Mouse (Mus musculus) ovary, postnatal 36 days (tissue): ENCODE data around the gene Ttc28.
A peak's percentile ranks its signal among the peaks of the same experiment; 100 is the strongest.

Source experiments
- DNase-seq: peaks from one replicate; pipeline ENCODE4 v3.0.0; 2022; ENCODE audit warnings: low spot score, mixed read lengths

Gene Ttc28

DNA sequence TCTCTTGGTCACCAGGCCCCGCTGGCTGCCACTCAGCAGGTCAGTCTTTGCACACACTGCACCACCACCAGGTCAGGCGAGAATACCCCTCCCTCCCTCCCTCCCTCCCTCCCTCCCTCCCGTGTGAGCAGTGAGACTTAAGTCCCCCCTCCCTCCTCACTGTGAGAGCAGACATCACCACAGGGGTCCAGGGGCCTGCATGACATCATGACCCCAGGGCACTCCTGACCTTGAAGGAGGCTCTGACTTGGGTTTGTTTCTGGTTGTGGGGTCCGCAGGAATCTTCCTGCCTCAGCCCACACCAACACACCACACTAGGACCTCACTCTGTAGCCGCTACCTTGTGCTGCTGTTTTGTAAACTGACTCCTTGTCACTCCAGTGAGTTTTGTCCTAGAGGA, 408.0 kb downstream of the Ttc28 start:
- no peak for DNase-seq

DNA sequence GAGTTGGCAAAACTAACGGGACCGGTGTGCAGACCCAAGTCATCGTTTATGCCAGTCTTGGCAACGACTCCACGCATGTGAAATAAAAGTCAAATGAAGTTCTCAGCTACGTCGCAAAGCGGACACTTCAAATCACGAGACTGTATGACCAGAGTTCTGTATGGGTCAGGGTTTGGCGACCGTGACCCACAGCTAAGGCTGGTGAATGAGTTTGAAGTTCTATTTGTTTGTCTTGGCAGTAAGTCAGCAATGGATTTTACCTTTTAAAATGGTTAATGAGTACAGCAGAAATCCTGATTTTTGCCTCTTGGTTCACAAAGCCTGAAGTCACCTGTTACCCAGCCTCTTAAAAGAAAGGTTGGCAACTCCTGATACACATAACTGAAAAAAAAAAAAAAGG, 408.9 kb downstream of the Ttc28 start:
- no peak for DNase-seq

DNA sequence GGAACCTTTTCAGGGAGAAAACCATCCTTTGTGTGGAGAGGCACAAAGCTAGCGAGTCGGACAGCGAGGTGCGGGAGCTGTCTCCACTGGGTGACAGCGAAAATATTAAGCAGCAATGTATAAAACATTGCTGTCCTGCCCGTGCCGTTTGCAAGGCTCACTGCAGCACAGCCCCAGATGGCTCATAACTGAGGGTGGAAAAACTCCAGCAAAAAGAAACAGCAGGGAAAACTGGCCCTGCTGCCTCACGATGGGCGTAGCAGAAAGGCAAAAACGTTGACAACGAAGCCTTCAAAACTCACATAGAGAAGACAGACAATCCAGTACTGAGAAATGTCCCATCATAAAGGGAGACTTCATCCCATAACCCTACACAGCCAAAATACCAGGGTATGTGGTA, 410.5 kb downstream of the Ttc28 start:
- DNase-seq, result no peak

DNA sequence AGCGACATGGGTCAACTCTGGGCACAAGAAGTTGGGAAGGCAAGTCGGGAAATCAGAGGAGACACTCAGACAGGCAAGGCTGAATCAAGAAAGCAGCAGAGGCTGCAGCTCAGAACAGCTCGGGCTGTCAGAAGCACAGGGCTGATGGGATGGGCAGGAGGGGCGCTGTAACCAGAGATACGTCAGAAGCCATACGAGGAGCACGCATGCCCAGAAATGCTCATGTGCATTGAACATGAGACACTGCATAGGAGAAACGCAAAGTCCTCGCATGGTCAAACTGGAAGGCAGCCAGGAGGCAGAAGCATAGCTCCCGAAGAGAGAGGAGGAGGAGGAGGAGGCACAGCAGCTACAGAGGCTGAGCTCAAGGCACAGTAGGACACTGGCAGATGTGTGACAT, 412.0 kb downstream of the Ttc28 start:
- no peak for DNase-seq

DNA sequence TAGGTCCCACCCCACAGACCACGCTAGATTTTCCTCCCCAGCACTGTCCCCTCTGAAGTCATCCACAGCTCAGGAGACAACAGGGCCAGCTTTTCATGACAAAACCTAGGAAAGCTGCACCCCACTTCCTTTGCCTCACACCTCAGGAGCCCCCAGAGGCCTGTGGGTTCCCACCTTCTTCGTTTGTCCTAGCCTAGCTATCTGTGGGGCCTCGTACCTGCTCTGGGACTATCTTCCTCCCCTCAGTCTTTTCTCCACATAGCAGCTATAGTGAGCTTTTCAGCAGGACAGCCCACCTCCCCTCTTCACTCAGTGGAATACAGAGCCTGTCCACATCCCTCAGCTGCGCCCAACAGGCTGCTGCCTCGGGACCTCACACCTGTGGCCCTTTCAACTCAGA, 418.2 kb downstream of the Ttc28 start:
- DNase-seq, result no peak

DNA sequence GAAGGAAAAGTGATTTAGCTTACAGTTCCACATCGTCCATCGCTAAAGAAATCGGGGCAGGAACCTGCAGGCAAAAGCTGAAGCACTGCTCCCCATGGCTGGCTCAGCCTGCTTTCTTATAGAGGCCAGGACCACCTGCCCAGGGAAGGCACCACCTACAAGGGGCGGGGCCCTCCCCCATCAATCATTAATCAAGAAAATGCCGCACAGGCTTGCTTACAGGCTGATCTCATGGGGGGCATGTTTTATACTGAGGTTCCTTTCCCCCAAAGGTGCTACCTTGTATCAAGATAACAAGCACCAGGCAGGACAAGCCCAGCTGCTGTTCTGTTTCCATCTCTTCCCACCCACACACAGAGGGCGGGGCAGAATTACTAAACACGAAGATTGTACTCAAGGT, 419.1 kb downstream of the Ttc28 start:
- DNase-seq, result no peak

DNA sequence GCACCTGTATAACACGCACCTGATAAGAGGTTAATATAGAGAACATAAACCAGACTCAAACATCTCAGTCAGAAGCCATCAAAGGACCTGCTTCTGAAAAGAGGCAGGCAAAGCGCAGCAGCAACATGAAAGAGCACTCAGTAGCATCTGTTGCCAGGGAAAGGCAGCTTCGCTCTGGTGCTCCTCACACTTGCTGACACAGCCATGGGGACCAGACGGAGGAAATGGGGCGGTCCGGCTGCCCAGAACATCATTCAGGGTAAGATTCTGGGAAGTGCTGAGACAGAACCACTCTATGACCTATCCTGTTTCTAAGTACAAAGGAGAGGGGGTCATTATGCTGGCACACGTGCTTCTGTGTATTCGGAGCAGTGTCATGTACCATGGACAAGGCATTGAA, 421.2 kb downstream of the Ttc28 start:
- DNase-seq, result no peak

DNA sequence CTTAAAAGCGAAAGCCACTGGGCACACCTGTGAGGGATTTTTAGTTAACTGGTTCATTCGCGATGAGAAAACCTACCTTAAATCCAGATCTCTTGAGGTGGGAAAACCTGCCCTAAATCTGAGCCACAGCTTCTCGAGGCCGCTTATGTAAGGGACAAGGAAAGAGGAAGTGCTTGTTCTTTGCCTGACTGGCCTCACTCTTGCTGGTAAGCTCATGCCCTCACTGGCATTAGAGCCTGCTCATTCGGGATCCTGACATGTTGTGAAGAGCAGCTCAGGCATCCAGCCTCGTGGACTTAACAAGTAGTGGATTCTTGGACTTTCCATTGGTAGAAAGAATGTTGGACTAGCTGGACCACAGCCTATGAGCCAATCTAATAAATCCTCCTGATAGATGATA, 422.1 kb downstream of the Ttc28 start:
- no peak for DNase-seq

DNA sequence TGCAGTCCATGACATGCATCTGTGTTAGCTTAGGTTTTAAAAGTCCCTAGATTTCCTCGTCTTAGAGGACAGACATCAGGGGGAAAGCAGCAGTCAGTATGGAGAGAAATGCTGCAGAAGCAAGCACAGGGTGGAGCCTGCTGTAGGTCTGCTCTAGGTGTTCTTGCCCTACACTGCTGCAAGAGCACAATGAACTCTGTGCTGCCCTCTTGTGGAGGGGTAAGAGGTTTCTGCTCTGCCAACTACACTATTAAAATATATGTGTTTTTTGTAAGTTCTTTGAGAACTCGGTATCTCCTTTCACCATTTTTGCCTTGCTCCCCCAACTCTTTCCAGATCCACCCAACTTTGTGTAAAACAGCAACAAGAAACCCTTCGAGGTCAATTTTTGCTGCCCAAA, 425.1 kb downstream of the Ttc28 start:
- no peak for DNase-seq

DNA sequence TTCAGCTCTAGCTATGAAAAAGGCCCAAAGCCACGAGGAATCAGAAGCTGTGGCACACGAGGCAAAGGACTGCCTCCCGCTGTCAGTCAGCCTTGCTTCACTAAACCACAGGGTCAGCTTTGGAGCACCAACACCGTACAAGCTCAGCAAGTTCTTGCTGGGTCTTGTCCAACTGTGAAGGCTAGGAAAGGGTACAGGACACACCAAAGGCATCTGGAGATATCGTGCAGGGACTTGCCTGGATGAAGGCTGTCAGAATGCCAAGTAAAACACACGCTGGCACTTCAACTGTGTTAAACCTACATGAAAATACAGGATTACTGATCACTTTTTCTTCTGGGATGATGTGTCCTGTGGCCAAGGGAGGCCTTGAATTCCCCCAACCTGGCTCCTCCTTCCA, 430.6 kb downstream of the Ttc28 start:
- no peak for DNase-seq

DNA sequence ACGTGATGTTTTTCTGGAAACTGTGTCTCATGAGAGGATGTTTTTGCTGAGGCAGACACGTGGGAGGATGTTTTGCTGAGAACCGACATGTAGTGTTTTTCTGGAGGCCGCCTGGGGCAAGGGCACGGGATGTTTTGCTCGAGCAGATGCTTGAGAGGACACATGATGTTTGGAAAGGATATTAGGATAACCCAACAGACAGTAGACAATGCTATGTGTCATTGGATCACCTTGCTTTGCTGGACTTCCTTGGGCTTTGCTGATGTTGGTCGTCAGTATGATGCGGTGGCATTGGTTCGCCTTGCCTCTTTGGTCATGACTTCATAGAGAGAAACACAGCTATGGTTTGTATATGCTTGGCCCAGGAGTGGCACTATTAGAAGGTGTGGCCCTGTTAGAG, 434.2 kb downstream of the Ttc28 start:
- DNase-seq, result no peak

DNA sequence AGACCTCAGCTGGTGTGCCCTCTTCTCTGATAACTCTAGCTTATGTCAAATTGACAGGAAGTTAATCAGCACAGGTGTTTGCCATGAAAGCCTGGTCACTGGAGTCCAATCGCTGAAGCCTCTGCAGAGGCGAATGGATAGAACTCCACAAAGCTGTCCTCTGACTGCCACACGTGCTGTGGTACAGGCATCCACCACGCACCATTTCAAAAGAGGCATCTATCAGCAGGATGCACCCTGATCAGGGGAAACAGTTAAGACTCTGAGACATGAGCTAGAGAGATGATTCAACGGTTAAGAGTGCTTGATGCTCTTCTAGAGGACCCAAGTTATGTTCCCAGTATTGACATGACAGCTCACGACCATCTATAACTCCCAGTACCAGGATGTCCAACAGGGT, 435.5 kb downstream of the Ttc28 start:
- no peak for DNase-seq

DNA sequence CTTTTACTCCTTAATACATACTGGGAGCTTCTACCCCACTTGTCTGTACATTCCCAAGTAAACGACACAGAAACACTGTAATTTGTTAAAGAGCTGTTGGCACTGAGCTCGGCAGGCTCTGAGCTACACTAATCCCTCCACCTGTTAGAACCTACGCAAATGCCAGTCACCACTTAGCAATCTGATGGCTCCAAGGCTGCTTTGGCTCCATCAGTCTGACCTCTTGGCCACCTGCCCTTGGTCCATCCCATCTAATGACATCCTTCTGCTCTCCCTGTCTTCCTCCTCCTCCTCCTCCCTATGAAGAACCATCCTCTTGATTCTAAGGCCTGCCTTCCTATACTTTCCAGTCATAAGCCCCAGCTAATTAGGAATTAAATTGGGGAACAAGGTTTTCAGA, 437.9 kb downstream of the Ttc28 start:
- no peak for DNase-seq

DNA sequence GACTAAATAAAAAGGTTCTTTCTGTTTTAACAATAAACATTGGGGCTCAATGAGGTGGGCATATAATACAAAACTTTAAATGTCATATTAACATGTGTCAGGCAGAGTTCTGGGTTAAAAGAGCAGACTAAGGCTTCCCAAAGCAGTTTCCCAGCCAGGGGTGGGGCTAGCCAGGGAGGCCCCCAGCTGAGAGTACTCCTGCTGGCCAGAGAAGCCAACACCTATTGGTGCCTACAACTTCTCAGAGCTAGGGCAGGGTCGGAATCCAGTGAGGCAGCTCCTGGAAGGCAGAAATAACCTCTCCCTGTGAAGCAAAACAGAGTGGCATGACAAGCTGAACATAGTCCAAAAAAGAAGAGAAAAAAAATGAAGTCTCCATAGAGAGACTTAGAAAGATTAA, 439.3 kb downstream of the Ttc28 start:
- DNase-seq, result no peak

DNA sequence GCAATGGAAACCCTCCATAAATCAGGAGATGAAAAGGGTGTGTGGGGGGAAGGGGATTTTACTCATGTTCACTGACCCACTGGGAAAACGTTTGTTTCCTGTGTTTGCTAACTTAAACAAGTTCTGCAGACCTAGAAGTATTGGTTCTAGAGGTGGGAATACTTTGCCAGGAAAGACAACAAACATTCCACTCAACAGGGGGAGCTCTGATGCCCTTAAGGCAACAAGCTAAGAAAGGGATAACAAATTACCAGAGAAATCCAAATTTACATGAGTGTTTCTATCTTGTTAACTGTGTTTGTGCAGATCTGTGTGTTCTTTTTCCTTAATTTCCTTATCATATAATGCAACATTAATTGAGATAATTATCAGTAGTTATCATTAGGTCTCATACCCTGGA, 446.2 kb downstream of the Ttc28 start:
- DNase-seq, result no peak

DNA sequence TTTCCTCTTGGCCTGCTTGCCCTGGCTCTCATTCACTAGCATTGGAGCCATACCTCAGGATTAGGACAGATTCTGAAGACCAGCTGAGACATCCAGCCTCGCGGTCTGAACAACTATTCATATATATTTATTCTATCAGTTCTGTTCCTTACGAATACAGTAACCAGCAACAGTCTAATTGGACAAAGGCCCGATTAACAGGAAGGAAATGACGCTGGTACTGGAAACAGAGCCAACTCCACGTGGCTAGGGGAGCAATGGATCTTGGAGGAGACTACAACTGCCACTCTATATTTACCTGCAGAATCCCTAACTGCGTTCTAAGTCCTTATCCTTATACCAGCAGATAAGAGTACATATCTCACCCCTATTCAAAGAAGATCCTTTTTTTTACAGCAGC, 447.8 kb downstream of the Ttc28 start:
- no peak for DNase-seq

DNA sequence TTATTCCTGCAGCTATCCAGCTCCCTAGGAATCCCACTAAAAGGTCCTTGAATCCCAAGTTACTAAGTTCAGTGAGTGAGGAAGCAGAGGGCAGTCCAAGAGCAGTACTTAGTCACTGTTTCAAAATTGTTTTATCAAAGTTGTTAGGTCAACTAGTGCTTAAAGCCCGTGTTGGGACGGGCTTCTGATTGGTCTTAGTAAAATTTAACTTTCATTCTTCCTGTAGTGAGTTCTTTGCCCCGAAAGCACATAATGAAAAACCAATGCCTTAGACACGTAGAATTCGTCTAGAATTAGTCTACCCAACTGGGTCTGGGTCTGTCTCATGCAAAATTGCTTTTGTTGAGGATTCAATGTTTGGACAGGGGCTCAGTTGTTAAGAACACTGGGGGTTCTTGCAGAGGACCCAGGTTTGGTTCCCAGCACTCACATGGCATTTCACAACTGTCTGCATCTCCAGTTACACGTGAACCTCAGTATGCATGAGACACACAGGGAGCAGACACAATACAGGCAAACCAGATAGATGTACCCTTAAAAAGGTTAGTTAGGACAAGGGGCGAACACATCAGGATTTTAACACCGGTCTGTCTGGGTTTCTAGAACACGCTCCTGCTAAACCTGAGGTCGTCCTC, 450.3 kb downstream of the Ttc28 start:
- no peak for DNase-seq

DNA sequence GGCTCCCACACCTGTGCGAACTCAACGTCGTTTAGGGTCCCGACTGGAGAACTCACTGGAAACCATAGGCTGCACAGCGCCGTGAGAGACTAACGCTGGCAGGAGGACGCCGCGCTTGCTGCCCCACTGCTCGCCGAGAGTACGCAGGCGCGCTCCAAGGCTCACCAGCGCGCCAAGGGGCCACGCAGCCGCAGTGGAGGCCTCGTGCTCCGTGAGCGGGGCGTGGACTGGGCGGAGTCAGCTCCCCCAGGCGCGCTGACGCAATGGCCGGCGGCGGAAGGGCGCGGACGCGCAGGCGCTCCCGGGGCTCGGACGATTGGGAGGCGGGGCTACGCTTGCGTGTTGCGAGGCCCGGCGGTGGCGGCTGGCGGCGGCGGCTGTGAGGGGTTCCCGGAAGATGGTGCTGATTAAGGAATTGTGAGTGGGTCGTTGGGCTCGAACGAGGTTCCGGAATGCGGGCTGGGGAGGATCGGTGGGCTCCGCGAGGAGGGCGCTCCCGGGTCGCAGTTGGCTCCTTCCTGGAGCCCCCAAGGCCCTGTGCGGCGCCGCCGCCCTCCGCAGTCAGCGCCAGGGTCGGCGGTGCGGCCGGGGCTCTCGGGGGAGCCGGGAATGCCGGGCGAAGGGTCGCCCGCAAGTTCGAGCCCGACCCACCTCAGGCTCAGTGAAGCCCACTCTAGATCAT, 451.0 kb downstream of the Ttc28 start, which contains the start of gene Pitpnb:
TSS of gene Pitpnb (plus strand) at position 347 of the 682 bp plus-strand sequence.
- peak; percentile 99 for DNase-seq

DNA sequence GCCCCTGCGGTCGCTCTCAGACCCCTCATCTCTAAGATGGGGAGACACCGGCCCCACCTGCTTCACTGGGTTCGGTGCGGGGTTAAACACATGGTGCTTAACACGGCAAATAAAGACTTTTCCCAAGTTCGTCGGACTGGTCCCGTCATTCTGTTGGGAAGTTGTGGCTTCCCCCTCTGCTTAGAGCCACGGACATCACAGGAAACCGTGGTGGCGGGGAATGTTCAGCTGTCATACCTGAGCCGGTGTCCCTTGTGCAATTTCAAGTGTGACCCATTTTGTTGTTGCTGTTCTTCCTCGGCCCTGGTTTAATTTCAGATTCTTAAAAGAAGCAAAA, 451.5 kb downstream of the Ttc28 start:
- no peak for DNase-seq

DNA sequence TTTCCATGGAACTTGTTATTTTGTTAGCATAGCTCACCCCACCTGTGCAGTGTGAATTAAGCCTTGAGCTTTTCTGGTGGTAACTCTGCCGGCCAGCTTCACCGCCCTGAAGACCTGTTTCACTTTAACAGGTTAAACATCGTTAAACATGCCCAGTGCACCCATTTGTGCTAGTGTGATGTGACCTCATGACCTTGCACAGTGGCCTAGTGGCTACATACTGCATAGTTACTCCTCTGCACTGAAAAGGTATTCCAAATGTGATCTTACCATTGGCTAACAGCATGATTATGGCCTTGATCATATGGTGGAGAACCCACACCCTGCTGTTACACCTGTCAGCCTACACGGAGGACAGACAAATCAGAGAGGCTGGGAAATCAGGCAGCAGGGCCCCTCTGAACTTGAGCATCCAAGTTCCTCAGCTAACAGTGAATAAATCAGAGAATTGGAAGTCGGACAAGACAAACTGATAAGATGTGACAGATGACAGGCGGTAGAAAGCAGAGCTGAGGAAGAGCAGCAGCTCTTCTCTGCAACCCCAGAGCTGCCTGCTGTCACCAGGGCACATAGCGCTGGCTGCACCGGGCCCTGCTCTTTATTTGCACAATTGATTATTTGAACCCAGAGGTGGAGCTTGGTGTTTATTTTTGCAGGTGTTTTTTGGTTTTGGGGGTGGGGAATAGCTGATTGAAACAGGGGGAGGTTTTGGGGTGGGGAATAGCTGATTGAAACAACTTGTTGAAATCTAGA, 456.5 kb downstream of the Ttc28 start:
- no peak for DNase-seq
